Mouse (Mus musculus): Measurements from ENCODE around the gene Flt1. TPM values are rescaled to one million over a fixed set of nuclear protein-coding genes. Genes with fewer than 3 reads are reported as not detected.
A peak's percentile ranks its signal among the peaks of the same experiment; 100 is the strongest.
"Not testable (repeated sequence)": the region's sequence is repeated elsewhere in the genome, so short reads cannot be mapped to it uniquely, and the experiment has no call there.

The Flt1 gene
- polyA plus RNA-seq, 1 experiment from 2014 or later, result 9.5 TPM

DNA sequence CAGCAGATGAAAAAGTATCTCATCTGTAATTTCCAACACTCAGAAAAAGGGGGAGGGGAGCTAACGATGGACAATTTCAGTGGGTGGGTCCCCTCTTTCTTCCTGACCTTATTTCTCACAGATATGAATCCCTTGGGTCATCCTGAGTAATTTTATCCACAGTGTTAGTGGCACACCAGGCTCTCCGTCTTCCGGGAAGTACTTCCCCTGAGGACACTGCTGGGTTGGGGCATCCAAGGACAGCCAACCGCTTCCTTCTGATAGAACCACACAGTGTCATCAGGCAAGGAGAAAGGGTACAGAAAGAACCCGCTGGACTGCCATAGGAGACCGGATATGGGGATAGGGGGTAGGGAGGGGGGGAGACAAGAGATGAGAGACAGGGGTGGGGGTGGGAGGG lies 111.2 kb downstream of the Flt1 start:
- DNase-seq (ENCODE audit: low spot score), result no peak
- 84% methylated on average over 6 of the region's 6 CpGs for WGBS
- no peaks in the 10 kb centered on the region for H3K9me3 ChIP-seq
- H3K27ac ChIP-seq (replicated peaks), result no peak overlapping the region
- H3K36me3 ChIP-seq (replicated peaks), result no peaks in the 10 kb centered on the region
- H3K4me3 ChIP-seq, result no peak overlapping the region
- H3K4me1 ChIP-seq, result peaks cover 6% of the 10 kb centered on the region; the same call in 1 of the 2 replicates
- H3K27me3 ChIP-seq (replicated peaks; ENCODE audit: low read depth, poor library complexity, severe bottlenecking), result no peaks in the 10 kb centered on the region

DNA sequence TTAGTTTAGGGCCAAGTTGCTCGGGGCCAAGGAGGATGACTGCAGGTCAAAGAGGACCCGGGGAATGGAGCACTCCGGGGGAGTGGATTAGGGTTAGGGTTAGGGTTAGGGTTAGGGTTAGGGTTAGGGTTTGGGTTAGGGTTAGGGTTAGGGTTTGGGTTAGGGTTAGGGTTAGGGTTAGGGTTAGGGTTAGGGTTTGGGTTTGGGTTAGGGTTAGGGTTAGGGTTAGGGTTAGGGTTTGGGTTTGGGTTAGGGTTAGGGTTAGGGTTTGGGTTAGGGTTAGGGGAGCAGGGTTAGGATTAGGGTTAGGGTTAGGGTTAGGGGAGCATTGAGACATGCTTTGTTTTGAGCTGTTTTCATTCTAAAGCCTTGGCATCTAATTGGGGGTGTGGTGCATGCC lies 114.5 kb downstream of the Flt1 start:
- H3K9me3 ChIP-seq; H3K27ac ChIP-seq (replicated peaks); H3K36me3 ChIP-seq (replicated peaks); H3K27me3 ChIP-seq (replicated peaks; ENCODE audit: low read depth, poor library complexity, severe bottlenecking); H3K4me3 ChIP-seq; DNase-seq (ENCODE audit: low spot score); H3K4me1 ChIP-seq: not testable (repeated sequence)
- 70% methylated on average over 3 of the region's 3 CpGs for WGBS

DNA sequence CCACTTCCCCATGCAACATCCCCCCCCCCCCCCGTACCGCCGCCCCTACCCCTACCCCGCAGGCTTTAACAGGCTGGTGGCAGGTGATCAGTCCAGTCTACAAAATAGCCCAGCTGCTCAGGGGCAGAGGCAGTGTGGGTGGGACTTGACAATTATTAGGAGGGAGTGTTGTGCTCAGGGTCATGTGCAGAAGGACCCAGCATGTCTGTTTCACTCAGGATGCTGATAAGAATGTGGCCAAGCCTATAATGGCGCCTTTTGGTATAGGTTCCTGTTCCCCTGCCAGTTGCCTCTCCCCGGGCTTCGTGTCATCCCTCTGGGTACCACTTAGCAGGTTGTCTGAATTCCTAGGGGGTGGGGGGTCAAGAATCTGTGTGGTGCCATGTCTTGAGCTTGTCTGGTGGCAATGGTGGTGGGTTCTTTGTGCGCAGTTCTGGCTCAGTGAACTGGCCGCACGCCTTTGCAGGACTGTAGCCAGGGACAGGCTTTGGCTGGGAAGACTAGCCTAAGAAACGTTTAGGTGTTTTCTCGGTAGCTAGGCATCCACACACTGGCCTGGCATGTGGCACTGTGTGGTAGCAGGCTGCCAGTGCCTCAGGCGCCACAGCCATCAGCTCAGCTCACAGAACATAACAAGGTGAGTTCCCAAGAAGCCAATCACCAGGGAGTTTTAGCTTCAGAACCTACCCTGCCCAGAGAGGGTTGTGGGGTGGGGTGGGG lies 118.4 kb downstream of the Flt1 start:
- Histone ChIP-seq H3K4me1 (no peaks in the 10 kb centered on the region), H3K9me3 (no peaks in the 10 kb centered on the region), H3K27me3 (replicated peaks; ENCODE audit: low read depth, poor library complexity, severe bottlenecking) (no peaks in the 10 kb centered on the region), H3K36me3 (replicated peaks) (no peaks in the 10 kb centered on the region), H3K4me3 (no peak overlapping the region), H3K27ac (replicated peaks) (no peak overlapping the region)
- no peak for DNase-seq (ENCODE audit: low spot score)
- WGBS, result 86% methylated on average over 13 of the region's 13 CpGs

DNA sequence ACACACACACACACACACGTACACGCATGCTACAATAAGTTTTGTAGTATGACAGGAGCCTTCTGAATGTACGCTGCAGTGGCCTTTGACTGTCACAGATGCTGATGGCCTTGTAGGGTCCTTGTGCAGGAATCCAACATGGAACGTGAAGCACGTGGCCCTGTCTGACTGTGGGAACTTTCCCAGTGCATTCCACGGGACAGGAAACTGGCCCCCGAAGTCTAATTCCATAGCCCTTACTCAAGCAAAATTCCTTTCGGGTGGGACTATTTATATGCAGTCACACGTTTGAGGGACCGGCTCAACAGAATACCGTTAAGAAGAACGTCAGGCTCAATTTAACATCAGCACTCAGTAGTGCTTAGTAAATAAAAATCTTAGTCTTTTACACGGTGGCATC lies 119.1 kb downstream of the Flt1 start:
- WGBS, result 90% methylated on average over 13 of the region's 13 CpGs
- Histone ChIP-seq H3K36me3 (replicated peaks) (no peaks in the 10 kb centered on the region), H3K4me3 (no peak overlapping the region), H3K4me1 (no peaks in the 10 kb centered on the region), H3K27ac (replicated peaks) (no peak overlapping the region), H3K27me3 (replicated peaks; ENCODE audit: low read depth, poor library complexity, severe bottlenecking) (no peaks in the 10 kb centered on the region), H3K9me3 (no peaks in the 10 kb centered on the region)
- DNase-seq (ENCODE audit: low spot score), result no peak

- no peak for DNase-seq (ENCODE audit: low spot score)
- H3K4me3 ChIP-seq, result no peak overlapping the region
- H3K27me3 ChIP-seq (replicated peaks; ENCODE audit: low read depth, poor library complexity, severe bottlenecking), result no peaks in the 10 kb centered on the region
- no peaks in the 10 kb centered on the region for H3K36me3 ChIP-seq (replicated peaks)
- H3K4me1 ChIP-seq, result 0 out of 2 replicates have a peak, but pooled peaks cover 8% of the 10 kb centered on the region
- 86% methylated on average over 18 of the region's 18 CpGs for WGBS
- no peaks in the 10 kb centered on the region for H3K9me3 ChIP-seq
- H3K27ac ChIP-seq (replicated peaks), result no peak overlapping the region
Measured at GRCm38 (mm10) chr5:147601460-147602360, 124.1 kb downstream of the Flt1 start.

DNA sequence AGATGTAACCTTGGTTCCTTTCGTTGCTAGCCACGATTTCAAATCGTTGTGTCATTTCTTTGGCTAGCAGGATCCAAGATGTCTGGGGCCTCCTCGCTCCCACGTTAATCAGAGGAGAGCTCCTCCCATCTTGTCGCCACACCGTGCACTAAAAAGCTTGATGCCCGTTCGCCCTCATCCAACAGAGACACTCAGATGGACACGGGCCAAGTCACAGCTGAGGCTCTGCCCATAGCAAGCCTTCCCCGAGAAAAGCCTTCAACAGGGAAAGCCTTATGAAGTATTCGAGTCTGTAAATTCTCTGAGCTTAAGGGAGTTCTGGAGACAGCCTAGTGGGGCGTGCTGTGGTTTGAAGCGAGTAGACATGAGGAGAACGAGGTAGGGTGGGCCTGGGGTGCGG lies 128.0 kb downstream of the Flt1 start:
- no peak overlapping the region for H3K4me3 ChIP-seq
- no peaks in the 10 kb centered on the region for H3K9me3 ChIP-seq
- H3K36me3 ChIP-seq (replicated peaks), result no peaks in the 10 kb centered on the region
- H3K27me3 ChIP-seq (replicated peaks; ENCODE audit: low read depth, poor library complexity, severe bottlenecking), result no peaks in the 10 kb centered on the region
- WGBS, result 89% methylated on average over 16 of the region's 16 CpGs
- no peak overlapping the region for H3K27ac ChIP-seq (replicated peaks)
- no peak for DNase-seq (ENCODE audit: low spot score)
- 0 out of 2 replicates have a peak, but pooled peaks cover 8% of the 10 kb centered on the region for H3K4me1 ChIP-seq

GRCm38 (mm10) chr5:147589814-147590213 lies 136.0 kb downstream of the Flt1 start:
- peak; percentile 27 for DNase-seq (ENCODE audit: low spot score)
- Histone ChIP-seq H3K4me3 (no peak overlapping the region), H3K36me3 (replicated peaks) (no peaks in the 10 kb centered on the region), H3K9me3 (no peaks in the 10 kb centered on the region), H3K4me1 (0 out of 2 replicates have a peak, but pooled peaks cover 4% of the 10 kb centered on the region), H3K27me3 (replicated peaks; ENCODE audit: low read depth, poor library complexity, severe bottlenecking) (no peaks in the 10 kb centered on the region), H3K27ac (replicated peaks) (peak overlapping the region; percentile 51; the same call in 1 of the 2 replicates)
- WGBS, result 69% methylated on average over 12 of the region's 12 CpGs

DNA sequence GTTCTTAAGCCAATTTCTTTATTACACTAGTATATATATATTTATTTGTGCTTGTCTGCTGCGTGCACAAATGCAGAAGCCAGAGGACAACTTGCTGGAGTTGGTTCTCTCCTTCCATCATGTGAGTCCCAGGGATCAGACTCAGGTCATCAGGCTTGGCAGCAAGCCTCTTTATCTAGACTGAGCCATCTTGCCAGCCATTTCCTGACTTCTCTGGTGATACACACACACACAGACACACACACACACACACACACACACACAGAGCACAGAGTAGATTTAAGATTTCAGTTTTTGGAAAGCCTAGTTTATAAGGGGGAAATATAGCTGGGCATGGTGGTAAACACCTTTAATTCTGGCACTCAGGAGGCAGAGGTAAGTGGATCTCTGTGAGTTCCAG lies 140.7 kb downstream of the Flt1 start:
- no peak overlapping the region for H3K27ac ChIP-seq (replicated peaks)
- H3K4me3 ChIP-seq, result no peak overlapping the region
- no peak for DNase-seq (ENCODE audit: low spot score)
- H3K4me1 ChIP-seq, result peaks cover 8% of the 10 kb centered on the region; the same call in 1 of the 2 replicates
- no peaks in the 10 kb centered on the region for H3K27me3 ChIP-seq (replicated peaks; ENCODE audit: low read depth, poor library complexity, severe bottlenecking)
- H3K36me3 ChIP-seq (replicated peaks), result no peaks in the 10 kb centered on the region
- H3K9me3 ChIP-seq, result no peaks in the 10 kb centered on the region
- 76% methylated on average over 1 of the region's 1 CpGs for WGBS

DNA sequence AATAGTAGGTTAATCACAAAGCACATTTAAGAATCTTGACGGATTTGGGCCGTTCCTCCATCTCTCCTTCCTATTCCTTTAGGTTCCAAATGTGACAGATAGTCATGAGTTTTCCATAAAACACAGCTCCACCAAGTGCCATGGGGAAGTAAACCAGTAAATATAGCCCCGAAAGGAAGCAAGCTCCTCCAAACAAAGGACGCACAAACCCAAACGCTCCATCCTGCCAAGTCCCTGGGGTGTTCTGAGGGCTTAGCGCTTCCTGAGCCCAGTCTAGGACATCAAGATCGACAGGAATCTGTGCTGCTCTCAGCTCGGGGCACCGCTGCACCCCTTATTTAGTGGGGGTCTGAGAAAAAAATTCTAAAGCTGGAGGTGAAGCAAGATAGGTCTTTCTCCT lies 141.2 kb downstream of the Flt1 start:
- H3K27ac ChIP-seq (replicated peaks), result no peak overlapping the region
- no peaks in the 10 kb centered on the region for H3K36me3 ChIP-seq (replicated peaks)
- H3K9me3 ChIP-seq, result no peaks in the 10 kb centered on the region
- H3K4me1 ChIP-seq, result peaks cover 4% of the 10 kb centered on the region; the same call in 1 of the 2 replicates
- H3K4me3 ChIP-seq, result no peak overlapping the region
- DNase-seq (ENCODE audit: low spot score), result no peak
- H3K27me3 ChIP-seq (replicated peaks; ENCODE audit: low read depth, poor library complexity, severe bottlenecking), result no peaks in the 10 kb centered on the region
- 73% methylated on average over 9 of the region's 9 CpGs for WGBS

DNA sequence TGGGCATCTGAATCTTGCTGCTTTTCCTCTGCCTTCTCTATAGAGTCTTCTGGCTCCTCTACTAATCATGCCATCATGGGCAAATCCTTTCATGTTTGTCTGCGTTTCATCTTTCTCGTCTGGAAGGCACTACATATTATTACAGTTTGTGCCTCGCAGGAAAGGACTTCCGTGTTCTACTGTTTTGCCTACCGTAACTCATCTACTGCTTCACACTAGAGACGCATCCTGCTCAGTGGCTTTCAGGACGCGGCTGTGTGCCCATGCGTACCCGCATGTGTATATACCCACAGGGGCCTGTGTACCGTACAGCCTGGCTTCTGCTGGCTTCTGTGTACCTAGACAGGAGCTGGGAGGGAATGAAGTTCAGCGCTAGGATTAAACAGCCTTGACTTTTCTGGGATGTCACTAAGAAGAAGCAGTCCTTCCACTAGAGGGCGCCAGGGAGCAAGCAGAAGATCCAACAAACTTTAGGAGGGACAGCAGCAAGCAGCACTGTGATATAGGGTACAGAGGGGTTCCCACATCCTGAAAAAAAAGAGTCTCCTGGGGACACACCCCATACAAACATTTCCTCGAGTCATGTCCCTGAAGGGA lies 142.0 kb downstream of the Flt1 start:
- Histone ChIP-seq H3K27me3 (replicated peaks; ENCODE audit: low read depth, poor library complexity, severe bottlenecking) (no peaks in the 10 kb centered on the region), H3K4me1 (peaks cover 4% of the 10 kb centered on the region; the same call in 1 of the 2 replicates), H3K9me3 (no peaks in the 10 kb centered on the region), H3K27ac (replicated peaks) (no peak overlapping the region), H3K4me3 (no peak overlapping the region), H3K36me3 (replicated peaks) (no peaks in the 10 kb centered on the region)
- peak; percentile 84 for DNase-seq (ENCODE audit: low spot score)
- 47% methylated on average over 14 of the region's 14 CpGs for WGBS

DNA sequence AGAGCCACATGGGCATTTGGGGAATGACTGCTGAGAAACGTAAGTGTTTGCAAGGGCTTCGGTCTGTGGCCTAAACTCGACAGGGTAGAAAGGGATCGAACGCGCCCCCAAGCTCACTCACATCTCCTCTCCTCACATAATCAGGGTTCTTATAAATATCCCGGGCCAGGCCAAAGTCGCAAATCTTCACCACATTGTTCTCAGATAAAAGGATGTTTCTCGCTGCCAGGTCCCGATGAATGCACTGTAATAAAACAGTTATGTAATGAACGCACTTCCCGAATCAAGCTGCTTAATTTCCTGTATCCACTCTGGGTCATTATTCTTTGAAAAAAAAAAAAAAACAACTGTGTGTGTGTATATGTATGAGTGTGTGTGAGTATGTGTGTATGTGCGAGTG lies 145.6 kb downstream of the Flt1 start:
- H3K4me1 ChIP-seq, result peaks cover 11% of the 10 kb centered on the region

GRCm38 (mm10) chr5:147579691-147580090 lies 146.1 kb downstream of the Flt1 start:
- no peak overlapping the region for H3K4me3 ChIP-seq
- no peak overlapping the region for H3K27ac ChIP-seq (replicated peaks)
- peaks cover 11% of the 10 kb centered on the region for H3K4me1 ChIP-seq
- H3K9me3 ChIP-seq, result no peaks in the 10 kb centered on the region
- DNase-seq (ENCODE audit: low spot score), result no peak
- WGBS, result 87% methylated on average over 8 of the region's 8 CpGs
- no peaks in the 10 kb centered on the region for H3K36me3 ChIP-seq (replicated peaks)
- H3K27me3 ChIP-seq (replicated peaks; ENCODE audit: low read depth, poor library complexity, severe bottlenecking), result no peaks in the 10 kb centered on the region

More for the DNA sequence above, 145.6 kb downstream of the Flt1 start:
- Histone ChIP-seq H3K36me3 (replicated peaks) (no peaks in the 10 kb centered on the region), H3K4me3 (no peak overlapping the region), H3K27ac (replicated peaks) (no peak overlapping the region), H3K9me3 (no peaks in the 10 kb centered on the region), H3K27me3 (replicated peaks; ENCODE audit: low read depth, poor library complexity, severe bottlenecking) (no peaks in the 10 kb centered on the region)
- DNase-seq (ENCODE audit: low spot score), result no peak
- 94% methylated on average over 13 of the region's 13 CpGs for WGBS

Data from embryonic facial prominence, embryonic 10.5 days (tissue).